Mouse (Mus musculus): Measurements from ENCODE around the gene Rnase4.

GRCm38 (mm10) chr14:51143937-51144336 lies 53.1 kb downstream of the Rnase4 start:
- TF ChIP-seq CTCF (IDR thresholded peaks at IDR 0.05; ENCODE audit: low read depth): no peak
- no peak for TF ChIP-seq EP300 (IDR thresholded peaks at IDR 0.05; ENCODE audit: low read depth)
